Mouse (Mus musculus) CD4-positive, CD25-positive, alpha-beta regulatory T cell, adult 2 months (primary cell): ENCODE measurements around the gene Epb41l2.

Experiments used
- DNase-seq: peaks from one replicate; pipeline ENCODE4 v3.0.0-alpha.2; 2012; ENCODE audit warnings: low read depth, low spot score

Gene Epb41l2

DNA sequence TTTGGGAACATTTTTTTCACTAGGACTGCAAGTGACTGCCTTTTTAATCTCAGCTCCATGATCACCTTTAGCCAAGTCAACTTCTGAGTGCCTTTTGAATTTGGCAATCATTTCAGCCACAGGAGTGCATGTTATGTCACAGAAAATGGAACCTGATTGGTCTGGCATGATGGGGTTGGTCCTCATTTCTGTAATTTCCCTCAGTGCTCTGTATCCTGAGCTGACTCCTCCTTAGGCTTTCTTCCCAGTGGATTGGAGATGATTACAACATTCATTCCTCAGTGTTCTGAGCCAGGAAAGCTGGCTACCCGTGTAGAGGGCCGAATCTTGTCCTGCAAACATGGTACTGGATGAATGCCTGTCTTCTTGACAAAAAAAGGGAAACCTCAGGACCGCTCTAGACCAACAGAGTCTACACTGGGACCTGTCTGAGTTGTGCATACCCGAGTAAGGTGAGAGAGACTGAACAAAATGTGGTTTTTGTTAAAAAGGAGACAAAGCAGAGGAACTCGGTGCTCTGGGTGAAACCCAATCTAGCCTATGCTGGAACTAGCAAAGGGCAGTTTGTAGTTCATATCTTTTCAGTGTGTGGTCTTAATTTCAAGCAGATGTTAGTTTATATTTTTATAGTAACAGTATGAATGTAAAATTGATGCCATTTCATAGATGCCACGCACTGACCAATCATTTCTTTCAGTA is 77.3 kb downstream of the Epb41l2 start:
- no peak for DNase-seq

DNA sequence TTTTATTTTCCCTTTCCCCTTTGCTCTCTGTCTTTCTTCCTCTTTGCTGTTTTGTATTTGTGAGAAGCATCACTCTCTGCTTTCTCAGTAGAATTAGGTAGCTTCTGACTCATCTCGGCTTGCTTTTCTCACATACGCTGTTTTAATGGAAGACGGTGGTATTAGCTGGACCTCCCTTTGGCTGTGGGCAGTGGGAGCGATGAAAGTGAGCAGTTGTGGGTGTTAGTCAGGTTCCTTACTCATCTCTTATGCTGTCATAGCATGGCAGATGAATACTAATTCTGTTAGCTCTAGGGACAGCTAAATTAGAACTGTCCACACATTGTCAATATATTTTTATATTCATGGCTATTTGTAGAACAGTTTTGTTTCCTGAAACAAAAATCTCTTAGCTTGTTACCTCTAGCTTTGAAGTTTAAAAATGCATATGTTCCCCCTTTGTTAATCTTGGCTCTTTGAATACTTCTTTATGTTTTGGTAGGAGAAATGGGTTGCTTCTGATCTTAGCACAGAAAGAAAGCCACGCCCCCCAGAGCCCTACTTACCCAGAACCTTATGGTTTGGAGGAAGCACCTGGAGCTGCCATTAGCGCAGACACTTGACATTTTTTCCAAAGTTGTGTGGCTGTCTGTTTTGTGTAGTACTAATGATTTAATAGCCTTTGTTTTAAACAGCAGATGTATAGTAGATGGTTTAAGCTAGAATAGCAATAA is 78.1 kb downstream of the Epb41l2 start:
- no peak for DNase-seq

DNA sequence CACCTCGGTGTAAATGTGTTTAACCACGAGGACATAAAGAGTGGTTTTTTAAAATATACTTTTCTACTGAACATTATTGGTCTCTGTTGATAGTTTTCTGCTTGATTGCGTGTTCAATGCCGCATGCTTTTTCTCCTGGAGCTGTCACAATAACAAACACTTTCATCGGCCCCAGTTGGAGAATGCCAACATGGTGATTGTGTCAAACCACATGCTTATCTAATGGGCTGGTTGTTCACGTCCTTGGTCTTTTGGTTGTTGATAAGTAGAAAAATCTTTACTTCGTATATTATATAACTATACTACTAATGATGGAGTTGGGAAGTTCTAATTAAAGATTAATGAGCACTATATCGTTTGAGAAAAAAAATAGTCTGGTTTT is 78.7 kb downstream of the Epb41l2 start:
- no peak for DNase-seq

DNA sequence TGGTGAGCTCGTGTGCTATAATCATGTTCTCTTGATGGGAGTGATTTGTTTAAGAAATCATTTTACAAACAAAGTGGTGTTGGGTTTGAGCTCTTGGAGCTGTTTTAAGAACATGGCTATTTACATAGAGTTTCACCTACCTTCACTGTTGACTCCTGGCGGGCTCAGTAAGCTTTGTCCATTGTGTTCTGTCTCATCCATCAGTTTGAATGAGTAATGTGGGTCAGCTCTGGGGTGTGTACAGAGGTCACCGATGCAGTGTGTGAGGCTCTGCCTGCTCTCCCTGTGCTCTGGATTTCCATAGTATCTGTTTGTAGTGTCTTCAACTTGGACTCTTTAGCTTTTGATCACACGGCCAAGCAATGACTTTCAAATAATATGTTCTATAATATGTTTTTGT is 79.6 kb downstream of the Epb41l2 start:
- no peak for DNase-seq

DNA sequence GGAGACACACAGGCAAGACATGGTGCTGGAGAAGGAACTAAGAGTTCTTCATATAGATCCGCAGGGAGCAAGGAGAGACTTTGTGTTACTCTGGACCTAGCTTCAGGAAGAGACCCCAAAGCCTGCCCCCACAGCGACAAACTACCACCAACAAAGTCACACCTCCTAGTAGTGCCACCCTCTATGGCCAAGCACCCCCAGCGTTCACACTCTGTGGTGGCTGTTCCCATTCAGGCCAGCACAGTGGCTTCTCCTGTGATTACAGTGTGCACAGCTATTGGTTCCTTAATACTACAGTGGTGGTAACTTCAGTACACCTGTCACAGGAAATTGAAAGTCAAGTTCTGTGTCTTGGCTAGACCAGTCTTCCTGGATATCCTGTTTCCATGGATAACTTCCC is 80.3 kb downstream of the Epb41l2 start:
- no peak for DNase-seq

DNA sequence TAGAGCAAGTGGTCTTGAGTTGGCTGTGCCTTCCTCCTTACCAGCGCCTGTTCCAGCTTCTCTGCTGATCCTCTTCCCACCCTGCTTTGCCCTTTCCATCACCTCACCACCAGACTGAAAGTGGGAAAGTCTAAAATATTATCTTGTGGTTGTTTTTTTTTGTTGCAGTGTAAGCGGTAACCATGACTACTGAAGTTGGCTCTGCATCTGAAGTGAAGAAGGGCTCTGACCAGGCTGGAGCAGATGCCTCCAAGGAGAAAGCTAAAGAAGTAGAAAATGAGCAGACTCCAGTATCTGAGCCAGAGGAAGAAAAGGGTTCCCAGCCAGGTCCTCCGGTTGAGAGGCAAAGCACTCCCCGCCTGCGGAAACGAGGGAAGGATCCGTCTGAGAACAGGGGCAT is 81.8 kb downstream of the Epb41l2 start:
- DNase-seq, result no peak

DNA sequence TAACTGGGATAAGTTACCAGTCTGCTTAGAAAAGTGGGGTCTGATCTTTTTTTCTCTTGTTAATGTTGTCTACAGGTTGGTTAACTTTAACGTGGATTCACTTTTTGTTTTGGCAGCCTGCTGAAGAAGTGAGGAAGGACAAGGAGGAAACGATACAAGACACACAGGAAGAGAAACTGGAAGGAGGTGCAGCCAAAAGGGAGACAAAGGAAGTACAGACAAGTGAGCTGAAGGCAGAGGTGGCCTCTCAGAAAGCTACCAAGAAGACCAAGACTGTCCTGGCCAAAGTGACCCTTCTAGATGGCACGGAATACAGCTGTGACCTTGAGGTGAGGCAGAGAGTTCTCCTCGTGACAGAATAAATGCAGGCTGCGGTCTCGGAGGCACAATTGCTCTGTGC is 84.0 kb downstream of the Epb41l2 start:
- no peak for DNase-seq

DNA sequence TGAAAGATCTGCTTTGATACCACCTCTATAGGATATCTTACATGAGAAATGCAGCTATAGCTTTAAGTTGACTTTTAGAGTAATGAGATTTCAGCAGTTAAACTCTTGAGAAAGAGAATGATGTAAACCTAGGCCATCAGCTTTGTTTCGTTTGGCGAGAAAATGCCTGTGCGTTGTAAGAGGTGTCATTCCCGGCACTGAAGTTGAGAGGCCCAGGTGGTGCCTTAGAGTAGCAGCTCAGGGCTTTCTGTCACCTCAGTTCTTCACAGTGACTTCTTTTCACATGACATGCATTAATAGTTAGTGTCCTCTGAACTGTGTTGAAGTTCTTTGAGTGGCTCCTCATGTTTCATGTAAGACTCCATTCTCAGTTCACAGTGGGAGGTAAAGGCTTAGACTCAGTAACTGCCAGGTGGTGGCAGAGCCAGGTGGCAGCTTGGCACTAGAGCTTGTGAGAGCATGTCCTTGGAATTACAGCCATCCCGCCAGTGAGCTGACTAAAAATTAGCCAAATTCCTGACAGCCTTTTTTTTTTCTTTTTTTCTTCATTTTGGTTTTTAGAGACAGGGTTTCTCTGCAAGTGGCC is 84.7 kb downstream of the Epb41l2 start:
- no peak for DNase-seq

DNA sequence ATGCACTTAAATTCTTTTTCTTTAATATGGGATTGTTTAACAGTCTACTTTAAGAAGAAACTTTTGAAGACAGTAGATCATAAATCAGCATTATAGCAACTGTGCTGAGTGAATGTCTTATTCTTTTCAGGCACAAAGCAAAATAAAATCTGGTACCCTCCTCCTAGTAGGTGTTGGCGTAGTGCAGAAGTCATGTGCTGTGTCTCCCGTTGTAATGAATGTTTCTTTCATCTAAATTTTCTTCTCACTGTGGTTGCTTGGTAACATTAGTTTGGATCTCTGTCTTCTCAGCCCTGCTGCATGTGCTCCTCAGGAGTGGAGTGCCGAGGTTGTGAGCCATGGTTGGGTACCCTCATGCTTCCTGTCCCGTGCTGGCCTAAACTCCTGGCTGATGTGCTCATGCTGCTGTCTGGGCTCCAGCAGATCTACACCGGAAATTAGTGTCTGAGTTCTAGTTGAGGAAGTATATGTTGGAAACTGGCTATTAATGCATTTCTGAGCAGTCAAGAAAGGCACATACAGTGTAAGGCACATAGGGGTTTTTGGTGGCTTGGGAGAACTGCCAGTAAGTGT is 87.4 kb downstream of the Epb41l2 start:
- DNase-seq, result peak; percentile 18

DNA sequence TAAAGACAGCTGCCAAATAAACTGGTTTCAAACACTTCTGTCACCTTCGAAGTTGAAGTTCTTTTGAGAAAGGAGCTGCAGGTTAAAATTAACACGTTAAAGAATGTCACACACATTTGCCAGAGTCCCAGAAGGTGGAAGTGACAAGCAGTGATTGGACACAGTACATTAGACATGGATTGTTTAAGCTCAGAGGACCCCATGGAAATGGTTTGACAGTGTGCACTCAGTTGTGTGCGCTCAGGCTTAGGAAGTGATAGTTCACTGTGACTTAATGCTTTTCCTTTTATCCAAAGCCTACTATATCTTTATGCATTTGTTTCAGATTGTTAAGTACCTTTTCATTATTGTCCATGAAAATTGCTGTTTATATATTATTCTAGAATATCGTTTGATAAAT is 89.1 kb downstream of the Epb41l2 start:
- DNase-seq, result no peak

DNA sequence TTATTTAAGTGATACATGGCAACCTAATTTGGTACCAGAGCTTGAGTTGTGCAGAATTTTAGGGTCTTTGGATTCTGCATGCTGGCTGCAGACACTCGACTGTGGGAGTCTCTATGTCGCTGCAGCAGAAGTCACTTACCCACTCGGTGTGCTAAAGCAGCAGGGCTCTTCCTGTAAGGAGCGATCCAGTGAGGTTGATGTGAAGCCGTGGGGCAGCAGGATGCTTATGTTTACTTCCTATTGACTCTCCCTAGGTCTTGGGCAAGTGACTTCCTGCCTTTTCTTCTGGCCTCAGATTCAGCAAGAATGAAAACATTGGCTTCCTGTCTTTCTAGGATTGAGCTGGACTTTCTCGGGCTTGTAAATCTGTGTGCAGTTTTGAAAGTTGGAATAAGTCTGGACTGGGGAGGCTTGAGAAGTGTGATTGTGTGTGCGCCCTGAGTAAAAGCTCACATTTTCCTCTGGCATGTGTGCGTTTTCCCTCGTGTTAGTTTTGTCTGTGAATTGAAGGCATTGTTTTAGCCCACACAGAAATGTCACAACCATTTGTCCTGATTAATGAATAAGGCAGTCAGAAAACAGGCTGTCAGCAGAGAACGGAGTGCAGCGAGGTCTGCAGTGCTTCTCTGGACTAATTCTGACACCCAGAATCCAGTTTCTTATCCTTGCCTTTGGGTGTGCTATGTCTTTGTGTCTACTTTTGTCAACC is 89.9 kb downstream of the Epb41l2 start:
- no peak for DNase-seq

DNA sequence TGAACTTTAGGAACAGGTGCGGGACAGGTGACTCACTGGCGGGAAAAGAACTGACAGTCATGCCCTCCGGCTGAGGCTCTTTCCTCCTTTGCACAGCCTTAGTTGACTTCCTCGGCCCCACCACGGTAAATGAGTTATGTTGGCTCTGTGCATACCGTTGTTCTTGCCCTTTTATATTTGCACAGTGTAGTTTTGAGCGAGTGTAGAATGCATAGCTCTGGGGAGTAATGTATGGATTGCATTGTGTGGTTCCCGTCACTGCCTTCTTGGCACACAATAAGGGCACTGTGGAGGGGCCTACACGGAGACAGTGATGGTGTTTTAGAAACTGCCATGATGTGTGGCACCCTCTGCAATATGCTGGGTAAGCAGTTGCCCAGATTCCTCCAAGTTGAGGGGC is 93.6 kb downstream of the Epb41l2 start:
- no peak for DNase-seq

DNA sequence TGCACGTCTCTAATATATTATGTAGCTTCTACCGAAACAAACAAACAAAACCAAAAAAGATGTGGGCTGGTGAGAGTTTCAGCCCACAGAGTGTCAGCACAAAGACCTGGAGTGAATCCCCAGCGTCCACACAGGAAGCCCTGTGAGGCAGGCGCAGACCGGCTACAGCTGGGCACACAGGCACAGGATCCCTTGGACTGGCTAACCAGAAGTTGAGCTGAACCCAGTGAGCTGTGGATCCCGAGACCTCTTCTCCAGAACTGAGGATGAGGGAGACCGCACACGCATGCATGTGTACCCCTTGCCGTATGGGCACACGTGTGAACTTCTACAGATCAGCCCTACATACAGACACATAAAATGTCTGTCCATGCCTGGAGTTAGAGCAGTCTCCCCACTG is 94.2 kb downstream of the Epb41l2 start:
- no peak for DNase-seq

DNA sequence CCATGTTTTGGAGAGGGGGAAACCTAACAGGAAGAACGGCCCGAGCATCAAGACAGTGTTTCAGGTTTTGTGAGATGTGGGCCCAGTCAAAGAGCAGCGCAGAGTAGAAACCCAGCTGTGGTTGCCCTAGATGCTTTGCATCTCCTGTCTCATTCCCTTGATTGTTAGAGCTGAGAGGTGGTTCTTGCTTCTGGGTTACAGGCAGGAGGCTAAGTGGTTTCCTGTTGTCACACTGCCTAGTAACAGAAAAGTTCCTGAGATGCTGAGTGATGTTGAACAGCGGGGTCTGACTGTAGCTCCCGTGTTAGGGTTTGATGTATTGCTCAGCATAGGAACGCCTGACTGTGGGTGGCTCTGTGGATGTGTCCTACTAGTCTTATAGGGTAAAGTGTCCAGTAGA is 97.5 kb downstream of the Epb41l2 start:
- peak; percentile 26 for DNase-seq

DNA sequence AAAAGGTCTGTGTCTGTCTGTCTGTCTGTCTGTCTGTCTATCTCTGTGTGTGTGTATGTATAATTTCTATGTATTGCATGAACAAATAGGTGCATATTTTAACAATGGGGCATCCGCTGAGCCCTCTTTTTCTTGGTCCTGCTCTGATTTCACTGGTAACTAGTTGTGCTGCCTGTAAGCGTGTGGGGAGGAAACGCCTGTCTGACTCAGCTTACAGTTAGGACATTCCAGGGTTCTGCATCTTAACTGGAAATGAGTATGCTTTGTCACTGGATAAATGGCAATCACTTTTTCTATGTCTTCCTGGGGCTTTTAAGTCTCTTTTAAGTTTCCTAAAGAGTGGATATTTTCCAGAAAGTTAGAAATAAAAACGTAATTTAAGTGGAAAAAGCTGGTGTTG is 98.4 kb downstream of the Epb41l2 start:
- DNase-seq, result no peak

DNA sequence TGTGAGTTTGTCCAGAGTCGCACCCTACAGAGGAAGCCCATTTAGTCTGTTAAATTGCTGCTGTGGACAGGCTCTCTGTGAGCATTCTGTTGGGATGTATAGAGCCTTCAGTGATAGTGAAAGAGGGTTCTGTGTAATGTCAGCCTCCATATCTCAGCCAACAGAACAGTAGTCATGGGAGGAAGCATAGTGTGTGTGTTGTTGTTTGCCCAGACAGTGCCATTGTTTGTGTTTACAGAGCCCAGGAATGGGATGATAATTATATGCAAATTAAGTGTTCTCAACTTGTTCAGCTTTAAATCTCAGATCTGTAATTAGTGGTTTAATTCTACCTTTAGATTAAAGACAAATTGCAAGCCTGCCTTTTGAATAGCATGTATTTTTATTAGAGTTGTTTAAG is 102.2 kb downstream of the Epb41l2 start:
- no peak for DNase-seq

DNA sequence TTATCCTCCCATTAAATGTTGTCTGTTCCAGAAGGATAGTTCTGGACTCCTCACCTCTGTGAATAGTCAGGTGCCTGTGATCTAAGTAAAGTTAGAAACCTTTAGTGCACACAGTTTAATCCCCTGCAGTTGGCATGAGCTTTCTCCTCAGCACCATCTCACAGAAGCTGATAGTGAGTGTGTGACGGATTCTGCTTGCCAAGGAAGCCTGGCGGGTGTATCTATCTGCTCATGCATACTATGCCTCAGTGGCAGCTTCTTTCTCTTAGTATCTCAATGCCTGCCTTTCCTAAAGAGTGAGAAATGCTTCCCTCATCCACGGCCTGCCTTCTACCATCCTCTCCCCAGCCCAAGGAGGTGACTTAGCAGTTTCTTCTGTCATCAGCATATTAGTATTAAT is 103.1 kb downstream of the Epb41l2 start:
- no peak for DNase-seq

DNA sequence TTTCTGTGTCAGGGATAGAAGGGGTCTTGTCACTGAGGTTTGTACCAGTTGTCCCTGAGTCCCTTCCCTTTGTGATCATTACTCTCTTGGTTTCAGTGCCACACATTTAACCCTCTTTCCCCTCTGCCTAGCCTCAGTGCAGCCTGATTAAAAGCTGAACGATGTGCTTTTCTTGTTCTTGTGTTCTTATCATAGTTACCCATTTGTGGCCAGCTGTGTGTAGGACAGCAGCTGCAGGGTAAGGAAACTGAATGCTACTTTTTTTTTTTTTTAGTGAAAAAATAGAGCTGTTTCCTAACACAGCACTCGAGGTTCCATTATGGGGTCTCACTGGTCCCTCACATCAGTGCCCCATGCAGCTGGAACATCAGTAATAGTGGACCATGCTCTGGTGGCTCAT is 106.9 kb downstream of the Epb41l2 start:
- no peak for DNase-seq

DNA sequence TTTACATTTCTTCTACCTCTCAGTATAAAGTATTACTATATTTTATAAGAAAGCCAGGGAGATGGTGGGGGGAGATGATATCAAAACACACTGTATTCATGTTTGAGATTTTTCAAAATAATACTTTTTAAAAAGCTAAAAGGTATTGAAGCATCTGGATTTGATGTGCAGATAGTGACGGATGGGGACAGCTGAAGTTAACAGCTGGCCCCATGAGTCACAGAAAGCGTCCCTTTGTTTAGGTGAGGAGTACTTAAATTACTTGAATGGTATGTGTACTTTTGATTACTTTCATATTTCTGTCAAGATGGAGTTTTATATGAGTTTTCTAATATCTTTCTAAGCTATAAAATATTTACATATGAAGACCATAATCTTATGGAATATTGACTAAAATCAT is 112.3 kb downstream of the Epb41l2 start:
- no peak for DNase-seq

DNA sequence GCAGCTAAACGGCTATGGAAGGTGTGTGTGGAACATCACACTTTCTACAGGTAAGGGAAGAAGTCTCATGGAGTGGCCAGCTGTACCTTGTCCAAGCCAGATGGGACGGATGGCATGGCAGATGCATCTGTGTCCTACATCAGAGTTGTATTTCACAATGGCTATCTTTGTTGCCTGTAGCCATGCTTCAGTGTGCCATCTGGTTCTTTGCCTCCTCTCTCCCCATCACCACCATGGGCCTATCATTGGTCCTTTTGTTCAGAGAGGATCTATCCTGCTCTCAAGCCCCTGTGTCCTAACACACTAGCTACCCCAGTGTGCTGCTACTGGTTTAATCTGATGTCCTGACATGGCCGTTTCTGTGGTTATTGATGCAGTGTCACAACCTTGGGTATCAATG is 120.1 kb downstream of the Epb41l2 start:
- no peak for DNase-seq

DNA sequence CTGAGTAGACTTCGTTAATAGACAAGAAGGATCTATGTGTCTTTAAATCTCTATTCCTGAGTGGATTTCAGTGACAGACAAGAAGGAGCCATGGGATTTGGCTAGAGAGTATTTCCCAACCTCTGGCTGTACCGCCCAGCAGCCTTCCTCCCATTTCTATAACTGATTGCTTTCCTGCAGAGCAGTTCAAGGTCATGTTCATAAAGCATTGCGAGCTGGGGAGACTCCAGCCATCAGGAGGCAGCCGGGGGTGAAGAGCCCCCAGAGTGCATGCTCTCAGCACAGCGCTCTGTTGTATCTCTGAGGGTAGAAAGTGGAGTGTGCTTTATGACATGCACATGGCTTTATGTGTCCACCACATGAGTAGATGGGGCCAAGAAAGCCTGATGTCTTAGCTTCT is 123.2 kb downstream of the Epb41l2 start:
- no peak for DNase-seq

DNA sequence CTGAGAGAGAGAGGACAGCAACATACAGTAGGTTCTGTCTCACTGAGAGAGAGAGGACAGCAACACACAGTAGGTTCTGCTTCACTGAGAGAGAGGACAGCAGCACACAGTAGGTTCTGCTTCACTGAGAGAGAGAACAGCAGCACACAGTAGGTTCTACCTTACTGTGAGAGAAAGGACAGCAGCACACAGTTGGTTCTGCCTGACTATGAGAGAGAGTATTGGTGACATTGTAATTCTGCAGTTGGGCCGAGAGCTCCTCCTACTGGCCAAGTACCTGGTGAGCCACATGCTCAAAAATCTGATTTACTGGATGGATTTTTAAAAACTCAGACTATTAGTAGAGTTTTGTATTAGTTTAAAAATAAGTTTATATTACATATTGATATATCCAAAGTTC is 128.9 kb downstream of the Epb41l2 start:
- DNase-seq, result peak; percentile 74
